Mouse (Mus musculus) Muller cell, postnatal 12 days (primary cell): Measurements from ENCODE around the gene Afmid.
"Not testable (repeated sequence)": the region's sequence is repeated elsewhere in the genome, so short reads cannot be mapped to it uniquely, and the experiment has no call there.

Experiments
- DNase-seq: peaks from one replicate; pipeline ENCODE4 v3.0.0-alpha.2; 2015; ENCODE audit errors: inconsistent ontology term

Afmid gene

GRCm38 (mm10) chr11:117824060-117824969 lies 1.4 kb upstream of the Afmid start:
- DNase-seq, result peak; percentile 88

- peak; percentile 75 for DNase-seq
Measured at GRCm38 (mm10) chr11:117826164-117826563, 440 bp downstream of the Afmid start.

GRCm38 (mm10) chr11:117826916-117827315 lies 1.2 kb downstream of the Afmid start:
- DNase-seq, result no peak

GRCm38 (mm10) chr11:117827386-117827785 lies 1.7 kb downstream of the Afmid start:
- DNase-seq, result no peak

- DNase-seq, result peak; percentile 44
Measured at GRCm38 (mm10) chr11:117828149-117828887, 2.6 kb downstream of the Afmid start.

- peak; percentile 51 for DNase-seq
Measured at GRCm38 (mm10) chr11:117828888-117829604, 3.3 kb downstream of the Afmid start.

GRCm38 (mm10) chr11:117829671-117830215 lies 4.0 kb downstream of the Afmid start:
- DNase-seq, result no peak

- no peak for DNase-seq
Measured at GRCm38 (mm10) chr11:117830401-117830800, 4.7 kb downstream of the Afmid start.

- peak; percentile 50 for DNase-seq
Measured at GRCm38 (mm10) chr11:117832086-117832969, 6.6 kb downstream of the Afmid start.

GRCm38 (mm10) chr11:117833509-117833908 lies 7.8 kb downstream of the Afmid start:
- DNase-seq, result not testable (repeated sequence)

GRCm38 (mm10) chr11:117834086-117834485 lies 8.4 kb downstream of the Afmid start:
- no peak for DNase-seq

GRCm38 (mm10) chr11:117836306-117836705 lies 10.6 kb downstream of the Afmid start:
- peak; percentile 67 for DNase-seq

- no peak for DNase-seq
Measured at GRCm38 (mm10) chr11:117838572-117838971, 12.8 kb downstream of the Afmid start.

GRCm38 (mm10) chr11:117839021-117839420 lies 13.3 kb downstream of the Afmid start:
- DNase-seq, result no peak

- DNase-seq, result no peak
Measured at GRCm38 (mm10) chr11:117840910-117841309, 15.2 kb downstream of the Afmid start.

GRCm38 (mm10) chr11:117843434-117843833 lies 17.7 kb downstream of the Afmid start:
- DNase-seq, result peak; percentile 59

GRCm38 (mm10) chr11:117844997-117845396 lies 19.3 kb downstream of the Afmid start:
- no peak for DNase-seq

- no peak for DNase-seq
Measured at GRCm38 (mm10) chr11:117845651-117846050, 19.9 kb downstream of the Afmid start.

GRCm38 (mm10) chr11:117846640-117847039 lies 20.9 kb downstream of the Afmid start:
- no peak for DNase-seq

GRCm38 (mm10) chr11:117847593-117848215 lies 22.0 kb downstream of the Afmid start:
- no peak for DNase-seq
